ENCODE assay signal across 8 mouse cellular contexts in the genomic region with DNA sequence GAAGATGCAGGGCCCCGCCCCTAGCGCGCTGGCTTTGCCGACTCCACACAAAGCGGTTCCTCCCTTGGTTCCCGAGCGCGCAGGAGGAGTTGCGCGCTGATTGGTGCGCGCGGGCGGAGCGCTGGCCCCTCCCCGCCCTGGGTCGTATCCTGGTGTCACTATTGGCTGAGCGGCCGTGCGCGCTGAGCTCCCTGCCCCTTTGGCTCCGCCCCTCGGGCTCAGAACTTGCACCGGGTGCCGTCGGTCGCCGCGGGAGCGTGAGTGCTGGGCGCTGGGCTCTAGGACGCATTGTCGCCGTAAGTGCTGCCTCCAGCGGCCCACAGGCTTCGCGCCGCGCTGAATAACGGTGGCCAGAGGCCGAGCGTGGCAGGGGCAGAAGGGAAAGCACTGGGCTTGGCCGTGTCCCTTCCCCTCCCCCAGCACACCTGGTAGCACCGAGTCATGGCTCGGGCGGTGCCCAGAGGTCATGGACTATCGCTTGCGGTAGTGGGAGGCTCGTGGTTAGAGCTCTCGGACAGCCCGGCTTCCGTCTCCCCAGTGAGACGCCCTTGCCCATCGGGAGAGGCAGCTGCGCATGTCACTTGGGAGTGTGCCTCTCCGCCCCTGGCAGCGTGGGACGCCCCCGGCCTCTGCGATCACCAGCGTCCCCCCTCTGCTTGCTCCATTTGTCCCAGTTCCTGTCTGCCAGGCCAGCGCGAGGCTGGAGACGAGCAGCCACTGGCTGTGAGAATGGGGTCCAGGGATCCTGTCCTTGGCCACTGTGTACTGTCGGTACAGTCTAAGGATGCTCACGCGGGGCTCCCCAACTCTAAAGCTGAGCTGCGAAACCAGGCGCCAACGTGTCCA. TPM values are rescaled to one million over a fixed set of nuclear protein-coding genes. Genes with fewer than 3 reads are reported as not detected.
DNase-seq lines count a peak whose midpoint lies in the region; ATAC-seq lines count a peak whose summit lies in the region.

Gene Lrrc20, plus strand, starts transcription at position 208 of the 846 bp plus-strand sequence.

- H3K9ac ChIP-seq in kidney, embryonic 15.5 days, result peak within 1 kb of the TSS; percentile 62

- H3K9me3 ChIP-seq in heart, embryonic 10.5 days, result no peaks in the 10 kb centered on the region
- no peaks in the 10 kb centered on the region for H3K9me3 ChIP-seq in kidney, embryonic 15.5 days (replicated peaks)

- H3K4me3 ChIP-seq in heart, embryonic 10.5 days, result peak within 1 kb of the TSS; percentile 74
- peak within 1 kb of the TSS; percentile 72 for H3K4me3 ChIP-seq in kidney, embryonic 15.5 days (replicated peaks)

- peak; percentile 94 for DNase-seq in B cell, adult 2 months
- peak; percentile 98 for DNase-seq in brain, adult 2 months (ENCODE audit: low read depth, low spot score)
- DNase-seq in heart, embryonic 10.5 days (ENCODE audit: low spot score), result peak; percentile 98
- DNase-seq in liver, result peak; percentile 97
- peak; percentile 95 to 96 for DNase-seq in spleen, postnatal 4 days (ENCODE audit: low spot score in 2 of 2)

- H3K4me1 ChIP-seq in heart, embryonic 10.5 days, result peaks cover 25% of the 10 kb centered on the region
- peaks cover 22% of the 10 kb centered on the region for H3K4me1 ChIP-seq in kidney, embryonic 15.5 days

- WGBS in heart, embryonic 10.5 days, result under 1% methylated on average over 70 of the region's 70 CpGs
- WGBS in kidney, embryonic 15.5 days, result under 1% methylated on average over 70 of the region's 70 CpGs

- H3K36me3 ChIP-seq in heart, embryonic 10.5 days, result no peaks in the 10 kb centered on the region
- no peaks in the 10 kb centered on the region for H3K36me3 ChIP-seq in kidney, embryonic 15.5 days

- peak; percentile 96 for ATAC-seq in erythroblast, adult 5-6 weeks (replicated peaks; ENCODE audit: low FRiP score, poor library complexity, severe bottlenecking)
- ATAC-seq in kidney, embryonic 15.5 days (replicated peaks; ENCODE audit: low FRiP score), result peak; percentile 98
- ATAC-seq in monocyte, adult 5-6 weeks (replicated peaks; ENCODE audit: insufficient number of reproducible peaks, low FRiP score, low TSS enrichment, poor library complexity, severe bottlenecking), result peak; percentile 89

- peak within 1 kb of the TSS; percentile 86 for H3K27ac ChIP-seq in heart, embryonic 10.5 days
- H3K27ac ChIP-seq in kidney, embryonic 15.5 days, result peak within 1 kb of the TSS; percentile 86

- peak within 1 kb of the TSS; percentile 97 for H3K4me2 ChIP-seq in kidney, embryonic 15.5 days

- H3K27me3 ChIP-seq in heart, embryonic 10.5 days (ENCODE audit: insufficient read depth, poor library complexity, severe bottlenecking), result no peaks in the 10 kb centered on the region
- H3K27me3 ChIP-seq in kidney, embryonic 15.5 days, result no peaks in the 10 kb centered on the region

RNA-seq across cellular contexts. Expression of gene Lrrc20, which starts in this region (rescaled TPM):
- 1.3 and 2.1 TPM in 2 replicates for total RNA-seq in erythroblast, adult 5-6 weeks (2015; ENCODE audit: low replicate concordance)
- 0.70 and 3.2 TPM in 2 replicates for total RNA-seq in erythroblast, adult 5-6 weeks (2017; ENCODE audit: low replicate concordance)
- 10.5 and 14.0 TPM in 2 replicates for polyA plus RNA-seq in heart, embryonic 10.5 days (2016; fragmentation: Nextera tagmentation; extraction: Ambion mirVana)
- polyA plus RNA-seq in kidney, embryonic 15.5 days (2015; fragmentation: Nextera tagmentation; extraction: Ambion mirVana), result 8.1 and 8.4 TPM in 2 replicates
- total RNA-seq in monocyte, adult 5-6 weeks (2017), result 2.1 to 4.9 TPM (median 3.3 TPM) in 3 replicates

Comparison
In these comparisons a context has a peak if more than half of its experiments do, and no peak if none do; other contexts are left out.
1. Peak in every context shown above with its lines: DNase-seq, ATAC-seq, H3K4me3 ChIP-seq and H3K27ac ChIP-seq.